Mouse (Mus musculus) kidney, postnatal 10 days (tissue): ENCODE data around the gene Fbxo39.
A peak's percentile ranks its signal among the peaks of the same experiment; 100 is the strongest.
"Not testable (repeated sequence)": the region's sequence is repeated elsewhere in the genome, so short reads cannot be mapped to it uniquely, and the experiment has no call there.

Experiments used
- DNase-seq: peaks from one replicate; pipeline ENCODE4 v3.0.0; 2021; ENCODE audit warnings: mixed read lengths

Fbxo39 gene

DNA sequence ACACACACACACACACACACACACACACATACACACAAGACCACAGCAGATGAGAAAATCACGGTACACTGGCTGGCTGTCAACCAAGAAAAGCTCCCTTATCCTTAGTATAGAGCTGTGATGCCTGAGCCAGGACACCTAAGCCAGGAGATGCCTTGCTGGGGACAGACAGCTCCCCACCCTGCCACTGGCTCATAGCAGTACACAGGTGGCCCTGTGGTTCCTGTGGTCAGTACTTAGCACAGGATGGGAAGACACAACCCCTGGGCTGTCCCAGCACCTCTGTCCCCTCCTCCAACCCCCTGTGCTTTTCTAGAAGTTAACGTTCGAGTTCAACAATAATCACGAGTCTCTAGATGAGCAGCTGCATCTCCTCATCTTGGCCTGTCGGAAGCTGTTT is 3.8 kb downstream of the Fbxo39 start:
- DNase-seq = no peak

- DNase-seq = peak; percentile 39
Measured at GRCm38 (mm10) chr11:72324431-72324830, 10.2 kb downstream of the Fbxo39 start.

GRCm38 (mm10) chr11:72325701-72326100 is 11.5 kb downstream of the Fbxo39 start:
- no peak for DNase-seq

DNA sequence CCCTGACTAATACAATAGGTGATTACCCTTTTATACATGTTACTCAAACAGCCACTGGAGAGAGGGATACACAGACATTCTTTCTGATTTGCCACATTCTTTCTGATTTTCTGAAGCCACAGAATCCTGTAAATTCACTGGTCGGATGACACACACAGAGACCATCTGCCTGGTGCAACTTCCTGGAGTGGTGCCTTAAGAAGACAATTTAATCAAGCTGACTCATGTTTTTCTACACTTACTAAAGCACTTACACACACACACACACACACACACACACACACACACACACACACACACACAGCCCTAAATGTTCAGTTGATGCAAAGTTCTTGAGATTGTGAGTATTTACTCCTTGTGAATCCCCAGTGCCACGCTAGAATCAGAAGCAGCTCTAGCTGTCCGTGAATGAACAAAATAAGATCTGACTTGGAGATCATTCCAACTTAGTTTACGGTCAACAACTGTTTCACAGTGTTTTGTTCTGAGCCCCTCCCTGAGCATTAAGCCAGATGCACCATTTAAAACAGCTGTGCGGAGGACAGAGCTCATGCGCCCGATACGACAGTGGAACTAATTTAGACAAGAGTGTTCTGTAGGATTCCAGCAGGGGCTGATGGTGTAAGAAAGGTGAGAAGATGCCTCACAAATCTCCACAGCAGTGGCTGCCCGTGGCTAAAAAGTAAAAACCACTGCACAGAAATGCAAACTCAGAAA is 18.9 kb downstream of the Fbxo39 start:
- DNase-seq = peak; percentile 40

- DNase-seq = no peak
Measured at GRCm38 (mm10) chr11:72334653-72335052, 20.4 kb downstream of the Fbxo39 start.

DNA sequence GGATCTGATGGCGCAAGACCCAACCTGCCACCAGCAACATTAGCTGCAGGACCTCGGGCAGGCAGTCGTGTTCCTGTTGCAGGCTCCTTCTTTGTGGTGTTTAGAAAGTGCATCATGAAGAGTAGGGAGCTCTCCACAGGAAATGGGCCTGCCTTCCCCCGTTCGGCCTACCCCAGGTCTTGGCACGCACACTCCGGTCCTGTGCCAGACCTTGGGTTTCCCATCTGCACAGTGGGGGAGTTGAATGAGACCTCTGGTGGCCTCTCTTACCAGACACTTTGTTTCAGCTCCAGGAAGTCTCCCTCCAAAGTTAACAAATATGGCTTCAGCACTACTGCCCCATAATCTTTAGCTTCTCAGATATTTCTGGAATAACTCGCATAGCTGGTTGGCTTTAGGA is 22.5 kb downstream of the Fbxo39 start:
- DNase-seq = no peak

DNA sequence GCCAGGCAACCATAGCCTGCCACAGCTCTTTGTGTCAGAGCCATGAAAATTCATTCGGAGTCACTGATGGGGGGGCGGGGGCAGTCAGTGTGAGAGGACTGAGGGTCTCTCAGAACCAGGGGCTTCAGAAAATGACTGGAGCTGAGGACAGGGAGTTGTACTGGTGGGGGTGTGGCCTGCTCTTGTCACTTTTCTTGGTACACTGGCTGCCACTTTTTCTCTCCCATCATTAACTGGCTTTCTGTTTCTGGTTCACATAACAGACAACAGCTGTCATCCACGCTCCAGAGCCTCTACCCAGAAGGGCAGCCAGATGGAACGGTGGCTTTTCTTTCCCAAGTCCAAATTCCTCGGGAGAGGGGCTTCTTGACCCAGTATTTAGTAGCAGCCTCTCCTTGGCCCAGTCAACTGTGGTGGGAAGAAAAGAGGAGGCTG is 24.2 kb downstream of the Fbxo39 start:
- peak; percentile 32 for DNase-seq

DNA sequence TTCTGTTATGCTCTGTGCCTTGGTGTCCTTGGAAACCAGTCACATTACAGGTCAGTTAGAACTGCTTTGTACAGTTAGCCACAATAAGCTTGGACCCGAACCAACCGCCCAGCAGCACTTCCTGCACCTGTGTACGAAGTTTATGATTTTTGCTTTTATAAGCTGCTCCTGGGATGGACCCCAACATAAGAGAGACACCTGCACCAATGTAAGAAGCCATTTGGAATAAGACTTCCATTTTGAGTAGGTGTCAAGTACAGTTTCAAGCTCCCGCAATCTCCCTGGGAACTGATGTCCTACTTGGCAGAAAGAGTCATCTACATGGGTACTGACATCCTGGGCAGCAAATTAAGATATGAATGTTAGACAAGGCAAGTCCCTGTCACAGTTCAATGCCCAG is 25.5 kb downstream of the Fbxo39 start:
- DNase-seq = no peak

GRCm38 (mm10) chr11:72342549-72343237 is 28.4 kb downstream of the Fbxo39 start:
- DNase-seq = peak; percentile 77

- DNase-seq = not testable (repeated sequence)
Measured at GRCm38 (mm10) chr11:72343238-72343625, 29.0 kb downstream of the Fbxo39 start.

DNA sequence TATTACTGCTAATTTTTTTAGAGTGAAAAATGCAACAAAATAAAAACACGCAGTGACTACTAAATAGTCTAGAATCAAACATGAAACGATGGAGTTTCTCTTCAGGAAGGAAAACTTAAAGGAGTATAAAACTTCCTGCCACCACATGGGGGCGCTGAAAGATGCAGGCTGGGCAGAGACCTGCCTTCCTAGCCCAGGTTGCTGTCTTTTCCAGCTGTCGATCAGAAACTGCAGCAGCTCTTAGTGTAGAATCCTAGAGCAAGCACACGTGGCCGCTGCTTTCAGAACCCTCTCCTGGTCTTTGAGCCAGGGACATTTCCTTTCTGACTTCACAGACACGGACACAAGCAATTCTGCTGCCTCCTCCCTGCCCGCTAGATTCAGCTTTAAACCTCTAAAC is 29.7 kb downstream of the Fbxo39 start:
- DNase-seq = peak; percentile 79

GRCm38 (mm10) chr11:72344486-72344885 is 30.2 kb downstream of the Fbxo39 start:
- no peak for DNase-seq

- DNase-seq = peak; percentile 56
Measured at GRCm38 (mm10) chr11:72348563-72348962, 34.3 kb downstream of the Fbxo39 start.

DNA sequence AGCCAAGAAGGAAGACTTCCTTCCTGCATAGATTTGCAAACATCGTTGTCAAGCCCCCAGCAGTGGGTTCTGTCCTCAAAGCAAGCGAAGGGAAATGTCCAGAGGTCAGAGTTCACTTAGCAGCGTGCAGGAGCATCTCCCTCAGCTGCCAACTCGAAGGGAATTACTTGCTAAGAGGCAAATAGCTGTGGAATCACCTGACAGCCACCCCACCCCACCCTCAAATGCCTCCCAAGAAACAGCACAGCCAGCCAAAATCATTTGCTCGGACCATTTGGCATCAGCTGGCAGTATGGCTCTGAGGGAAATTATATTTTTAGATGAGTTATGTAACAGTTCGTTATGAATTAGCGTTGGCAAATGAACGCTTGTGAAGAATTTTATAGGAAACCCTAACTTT is 34.8 kb downstream of the Fbxo39 start:
- DNase-seq = peak; percentile 30

GRCm38 (mm10) chr11:72349652-72350051 is 35.4 kb downstream of the Fbxo39 start:
- no peak for DNase-seq

- DNase-seq = no peak
Measured at GRCm38 (mm10) chr11:72352272-72352671, 38.0 kb downstream of the Fbxo39 start.

GRCm38 (mm10) chr11:72353186-72353585 is 38.9 kb downstream of the Fbxo39 start:
- no peak for DNase-seq

DNA sequence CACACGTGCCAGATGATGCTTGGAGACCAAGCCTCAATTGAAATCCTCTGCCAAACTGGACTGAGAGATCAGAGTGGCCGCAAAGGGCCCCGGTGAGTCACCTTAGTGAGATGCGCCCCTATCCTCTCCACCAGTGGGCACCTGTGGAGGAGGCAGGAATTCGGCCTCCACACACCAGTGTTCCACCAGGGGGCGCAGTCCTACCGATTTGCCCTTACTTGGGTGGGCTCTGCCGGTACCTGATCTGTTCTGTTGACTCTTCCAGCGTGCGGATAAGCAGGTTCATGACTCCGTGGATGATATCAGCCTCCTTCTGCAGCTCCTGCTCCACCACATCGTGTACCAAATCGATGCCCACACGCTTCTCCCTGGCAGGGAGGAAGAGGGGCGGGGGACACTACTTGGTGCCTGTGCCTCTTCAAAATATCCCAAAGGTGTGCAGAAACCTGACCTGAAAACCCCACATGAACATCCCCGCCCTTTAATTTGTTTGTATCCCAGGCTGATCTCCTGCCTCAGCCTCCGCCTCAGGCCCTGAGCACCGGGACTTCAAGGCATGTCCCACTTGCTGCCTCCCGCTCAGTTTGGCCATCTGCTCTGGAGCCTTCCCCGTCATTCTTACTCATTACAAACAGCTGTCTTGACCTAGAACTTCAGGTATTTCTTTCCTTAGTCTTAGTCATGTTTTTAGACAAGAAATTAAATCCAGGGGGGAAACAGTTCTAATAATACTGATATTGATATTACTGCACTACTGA is 40.9 kb downstream of the Fbxo39 start:
- DNase-seq = peak; percentile 89

DNA sequence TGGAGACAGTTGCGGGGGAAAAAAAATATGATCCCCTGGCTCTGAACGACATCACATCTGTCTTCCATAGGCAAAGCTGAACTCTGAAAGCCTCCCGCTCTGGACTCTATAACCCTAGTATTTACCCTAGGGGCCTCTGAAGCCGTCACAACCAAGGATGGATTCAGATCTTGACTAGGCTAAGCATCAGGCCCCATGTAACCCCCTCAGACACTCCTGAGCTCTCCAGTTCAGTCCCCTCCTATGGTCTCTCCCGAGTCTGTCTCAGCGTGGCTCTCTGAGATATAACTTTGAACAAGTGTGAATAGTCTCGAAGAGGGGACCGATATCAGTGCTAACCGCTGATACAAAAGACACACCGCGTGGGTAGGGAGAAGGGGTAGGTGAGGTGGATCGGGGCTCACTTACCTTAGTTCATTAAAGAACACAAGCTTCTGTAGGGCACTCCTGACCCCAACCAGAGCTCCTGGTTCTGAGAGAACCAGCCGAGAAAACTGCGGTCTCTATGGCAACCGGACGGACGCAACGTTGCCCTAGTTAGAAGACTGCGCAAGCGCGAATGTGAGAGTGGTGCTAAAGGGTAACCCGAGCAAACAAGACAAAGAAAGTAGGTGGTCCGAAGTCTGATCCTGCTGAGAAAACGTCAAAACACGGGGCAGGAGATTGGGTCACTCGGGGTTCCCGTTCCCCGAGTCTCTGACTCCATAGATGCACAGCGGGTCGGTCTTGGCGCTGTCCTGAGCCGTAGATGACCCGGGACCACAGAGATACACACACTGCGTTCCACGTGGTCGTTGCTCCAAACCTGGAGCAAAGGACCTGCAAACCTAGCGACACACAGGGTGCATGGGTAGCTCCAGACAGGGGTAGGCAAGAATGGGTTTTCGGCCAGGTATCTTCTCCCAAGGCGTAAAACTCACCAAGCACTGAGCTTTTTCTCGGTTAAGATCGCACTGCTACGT is 47.4 kb downstream of the Fbxo39 start:
- DNase-seq = peak; percentile 83

GRCm38 (mm10) chr11:72362347-72362741 is 48.1 kb downstream of the Fbxo39 start, which contains the start of gene Tekt1:
Tekt1 (minus strand) TSS chr11:72362442.
- DNase-seq = no peak

GRCm38 (mm10) chr11:72363523-72364240 is 49.4 kb downstream of the Fbxo39 start:
- DNase-seq = peak; percentile 31

DNA sequence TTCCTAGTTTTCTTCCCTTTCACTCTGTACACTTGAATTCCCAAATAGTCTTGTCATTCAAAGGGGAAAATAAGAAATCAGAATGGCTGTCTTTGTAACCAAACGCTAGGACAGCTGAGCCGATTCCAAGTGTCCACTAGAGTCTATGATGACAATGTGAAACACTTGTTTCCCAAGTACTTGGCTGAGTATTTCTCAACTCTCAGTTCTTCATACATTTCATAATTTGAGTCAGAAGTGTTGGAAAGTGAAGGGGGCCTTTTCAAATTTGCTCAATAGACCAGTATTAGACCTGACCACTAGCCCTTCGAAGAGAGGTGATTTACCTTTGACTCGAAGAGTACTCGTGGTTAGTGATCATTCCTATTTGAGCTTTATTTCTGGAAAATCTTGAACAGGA is 50.3 kb downstream of the Fbxo39 start:
- no peak for DNase-seq
